Mouse (Mus musculus): ENCODE results near the gene Camk1d. TPM values are rescaled to one million over a fixed set of nuclear protein-coding genes. Genes with fewer than 3 reads are reported as not detected.

Gene Camk1d
- polyA plus RNA-seq, 1 experiment from 2014 or later: 24.7 TPM

- 76% methylated on average over 16 of the region's 16 CpGs for WGBS
- Histone ChIP-seq H3K9me3 (no peaks in the 10 kb centered on the region), H3K4me1 (replicated peaks) (0 out of 2 replicates have a peak, but pooled peaks cover 6% of the 10 kb centered on the region), H3K4me2 (replicated peaks) (no peak overlapping the region), H3K27me3 (replicated peaks) (no peaks in the 10 kb centered on the region), H3K36me3 (no peaks in the 10 kb centered on the region), H3K9ac (no peak overlapping the region), H3K27ac (no peak overlapping the region), H3K4me3 (replicated peaks) (no peak overlapping the region)
- no peak for ATAC-seq
Observed at GRCm38 (mm10) chr2:5435587-5436253, 278.6 kb downstream of the Camk1d start.

GRCm38 (mm10) chr2:5431309-5431708 is 283.0 kb downstream of the Camk1d start:
- ATAC-seq: no peak
- 78% methylated on average over 2 of the region's 2 CpGs for WGBS
- H3K4me2 ChIP-seq (replicated peaks): no peak overlapping the region
- no peak overlapping the region for H3K4me3 ChIP-seq (replicated peaks)
- no peaks in the 10 kb centered on the region for H3K9me3 ChIP-seq
- no peaks in the 10 kb centered on the region for H3K36me3 ChIP-seq
- no peak overlapping the region for H3K27ac ChIP-seq
- H3K27me3 ChIP-seq (replicated peaks): no peaks in the 10 kb centered on the region
- no peak overlapping the region for H3K9ac ChIP-seq
- H3K4me1 ChIP-seq (replicated peaks): 0 out of 2 replicates have a peak, but pooled peaks cover 4% of the 10 kb centered on the region

GRCm38 (mm10) chr2:5429921-5430320 is 284.4 kb downstream of the Camk1d start:
- Histone ChIP-seq H3K9ac (no peak overlapping the region), H3K36me3 (no peaks in the 10 kb centered on the region), H3K9me3 (no peaks in the 10 kb centered on the region), H3K4me2 (replicated peaks) (no peak overlapping the region), H3K4me1 (replicated peaks) (no peaks in the 10 kb centered on the region), H3K27me3 (replicated peaks) (no peaks in the 10 kb centered on the region), H3K27ac (no peak overlapping the region), H3K4me3 (replicated peaks) (no peak overlapping the region)
- WGBS: 73% methylated on average over 8 of the region's 8 CpGs
- no peak for ATAC-seq

- no peak for ATAC-seq
Observed at GRCm38 (mm10) chr2:5426110-5426509, 288.2 kb downstream of the Camk1d start.

GRCm38 (mm10) chr2:5425612-5426011 is 288.7 kb downstream of the Camk1d start:
- H3K4me3 ChIP-seq (replicated peaks): no peak overlapping the region
- H3K4me1 ChIP-seq (replicated peaks): no peaks in the 10 kb centered on the region
- ATAC-seq: 0 out of 2 replicates have a peak, but pooled peaks have one; percentile 53
- WGBS: 73% methylated on average over 3 of the region's 3 CpGs
- H3K9ac ChIP-seq: no peak overlapping the region
- H3K27me3 ChIP-seq (replicated peaks): no peaks in the 10 kb centered on the region
- H3K4me2 ChIP-seq (replicated peaks): no peak overlapping the region
- no peaks in the 10 kb centered on the region for H3K36me3 ChIP-seq
- no peaks in the 10 kb centered on the region for H3K9me3 ChIP-seq
- H3K27ac ChIP-seq: no peak overlapping the region

More at GRCm38 (mm10) chr2:5426110-5426509, 288.2 kb downstream of the Camk1d start:
- Histone ChIP-seq H3K9me3 (no peaks in the 10 kb centered on the region), H3K9ac (no peak overlapping the region), H3K4me2 (replicated peaks) (no peak overlapping the region), H3K4me3 (replicated peaks) (no peak overlapping the region), H3K27ac (no peak overlapping the region), H3K27me3 (replicated peaks) (no peaks in the 10 kb centered on the region), H3K36me3 (no peaks in the 10 kb centered on the region), H3K4me1 (replicated peaks) (no peaks in the 10 kb centered on the region)
- 34% methylated on average over 2 of the region's 2 CpGs for WGBS

- H3K9ac ChIP-seq: no peak overlapping the region
- H3K27me3 ChIP-seq (replicated peaks): no peaks in the 10 kb centered on the region
- no peaks in the 10 kb centered on the region for H3K4me1 ChIP-seq (replicated peaks)
- H3K4me2 ChIP-seq (replicated peaks): no peak overlapping the region
- H3K9me3 ChIP-seq: no peaks in the 10 kb centered on the region
- H3K4me3 ChIP-seq (replicated peaks): no peak overlapping the region
- no peak overlapping the region for H3K27ac ChIP-seq
- 68% methylated on average over 5 of the region's 5 CpGs for WGBS
- H3K36me3 ChIP-seq: no peaks in the 10 kb centered on the region
- no peak for ATAC-seq
Observed at GRCm38 (mm10) chr2:5420621-5421196, 293.6 kb downstream of the Camk1d start.

GRCm38 (mm10) chr2:5418802-5419201 is 295.5 kb downstream of the Camk1d start:
- Histone ChIP-seq H3K27ac (no peak overlapping the region), H3K4me1 (replicated peaks) (no peaks in the 10 kb centered on the region), H3K27me3 (replicated peaks) (no peaks in the 10 kb centered on the region), H3K4me3 (replicated peaks) (no peak overlapping the region), H3K9ac (no peak overlapping the region), H3K9me3 (no peaks in the 10 kb centered on the region), H3K4me2 (replicated peaks) (no peak overlapping the region), H3K36me3 (no peaks in the 10 kb centered on the region)
- no peak for ATAC-seq
- WGBS: 91% methylated on average over 4 of the region's 4 CpGs

- Histone ChIP-seq H3K36me3 (no peaks in the 10 kb centered on the region), H3K9ac (no peak overlapping the region), H3K4me2 (replicated peaks) (no peak overlapping the region), H3K27me3 (replicated peaks) (no peaks in the 10 kb centered on the region), H3K27ac (no peak overlapping the region), H3K4me1 (replicated peaks) (no peaks in the 10 kb centered on the region), H3K9me3 (no peaks in the 10 kb centered on the region), H3K4me3 (replicated peaks) (no peak overlapping the region)
- ATAC-seq: 0 out of 2 replicates have a peak, but pooled peaks have one; percentile 59
- 52% methylated on average over 6 of the region's 6 CpGs for WGBS
Observed at GRCm38 (mm10) chr2:5417158-5418032, 296.9 kb downstream of the Camk1d start.

GRCm38 (mm10) chr2:5411774-5412173 is 302.5 kb downstream of the Camk1d start:
- H3K9me3 ChIP-seq: no peaks in the 10 kb centered on the region
- H3K27ac ChIP-seq: no peak overlapping the region
- no peak overlapping the region for H3K4me3 ChIP-seq (replicated peaks)
- H3K9ac ChIP-seq: no peak overlapping the region
- no peaks in the 10 kb centered on the region for H3K4me1 ChIP-seq (replicated peaks)
- H3K4me2 ChIP-seq (replicated peaks): no peak overlapping the region
- no peak for ATAC-seq
- no peaks in the 10 kb centered on the region for H3K27me3 ChIP-seq (replicated peaks)
- WGBS: 42% methylated on average over 2 of the region's 2 CpGs
- H3K36me3 ChIP-seq: no peaks in the 10 kb centered on the region

GRCm38 (mm10) chr2:5403850-5404249 is 310.5 kb downstream of the Camk1d start:
- no peaks in the 10 kb centered on the region for H3K9me3 ChIP-seq
- no peaks in the 10 kb centered on the region for H3K27me3 ChIP-seq (replicated peaks)
- H3K4me1 ChIP-seq (replicated peaks): no peaks in the 10 kb centered on the region
- no peaks in the 10 kb centered on the region for H3K36me3 ChIP-seq
- H3K4me3 ChIP-seq (replicated peaks): no peak overlapping the region
- no peak overlapping the region for H3K9ac ChIP-seq
- H3K4me2 ChIP-seq (replicated peaks): no peak overlapping the region
- no peak overlapping the region for H3K27ac ChIP-seq
- ATAC-seq: no peak
- 62% methylated on average over 3 of the region's 3 CpGs for WGBS

- Histone ChIP-seq H3K9me3 (no peaks in the 10 kb centered on the region), H3K9ac (no peak overlapping the region), H3K4me3 (replicated peaks) (no peak overlapping the region), H3K36me3 (no peaks in the 10 kb centered on the region), H3K4me2 (replicated peaks) (no peak overlapping the region), H3K4me1 (replicated peaks) (no peaks in the 10 kb centered on the region), H3K27me3 (replicated peaks) (no peaks in the 10 kb centered on the region), H3K27ac (no peak overlapping the region)
- no peak for ATAC-seq
- WGBS: 89% methylated on average over 12 of the region's 12 CpGs
Observed at GRCm38 (mm10) chr2:5402036-5402435, 312.3 kb downstream of the Camk1d start.

- H3K9me3 ChIP-seq: no peaks in the 10 kb centered on the region
- no peak for ATAC-seq
- no peak overlapping the region for H3K4me2 ChIP-seq (replicated peaks)
- no peak overlapping the region for H3K4me3 ChIP-seq (replicated peaks)
- no peaks in the 10 kb centered on the region for H3K36me3 ChIP-seq
- H3K27ac ChIP-seq: no peak overlapping the region
- H3K27me3 ChIP-seq (replicated peaks): no peaks in the 10 kb centered on the region
- 88% methylated on average over 9 of the region's 9 CpGs for WGBS
- no peak overlapping the region for H3K9ac ChIP-seq
- H3K4me1 ChIP-seq (replicated peaks): no peaks in the 10 kb centered on the region
Observed at GRCm38 (mm10) chr2:5398505-5398904, 315.8 kb downstream of the Camk1d start.
